Mouse (Mus musculus): ENCODE data around the gene Cdk5rap2.

GRCm38 (mm10) chr4:70265248-70265647 lies 145.0 kb downstream of the Cdk5rap2 start:
- TF ChIP-seq CTCF (IDR thresholded peaks at IDR 0.05) (peak; percentile 88), POLR2A (IDR thresholded peaks at IDR 0.05; ENCODE audit: insufficient read depth, low read depth, low read length) (no peak), EP300 (IDR thresholded peaks at IDR 0.05; ENCODE audit: insufficient read depth, low read depth, low read length) (no peak)

Data from heart, adult 2 months (tissue).